Mouse (Mus musculus) hindbrain, embryonic 10.5 days (tissue): ENCODE data around the gene Ptprg. TPM values are rescaled to one million over a fixed set of nuclear protein-coding genes. Genes with fewer than 3 reads are reported as not detected.
"Not testable (repeated sequence)": the region's sequence is repeated elsewhere in the genome, so short reads cannot be mapped to it uniquely, and the experiment has no call there.

Source experiments
- DNase-seq: peaks from one replicate; pipeline ENCODE4 v3.0.0-alpha.2; 2017; ENCODE audit warnings: low spot score
- H3K27ac ChIP-seq: fragments of 300-500 bp; sonication (generic); 2 replicates; pipeline ENCODE4 v1.5.1; 2016; ENCODE audit warnings: mild to moderate bottlenecking, moderate library complexity
- H3K27me3 ChIP-seq: fragments of 300-500 bp; sonication (generic); 2 replicates; pipeline ENCODE4 v1.6.1; 2016; ENCODE audit warnings: mild to moderate bottlenecking; ENCODE audit not compliant: poor library complexity, insufficient read depth, severe bottlenecking
- H3K36me3 ChIP-seq: fragments of 300-500 bp; sonication (generic); 2 replicates; pipeline ENCODE4 v1.6.1; 2016; ENCODE audit warnings: mild to moderate bottlenecking, moderate library complexity
- H3K4me1 ChIP-seq: fragments of 300-500 bp; sonication (generic); replicated peaks from 2 replicates; pipeline ENCODE4 v1.6.1; 2016; ENCODE audit warnings: mild to moderate bottlenecking
- H3K4me3 ChIP-seq: fragments of 300-500 bp; sonication (generic); 2 replicates; pipeline ENCODE4 v1.5.1; 2016; ENCODE audit warnings: mild to moderate bottlenecking, moderate library complexity
- H3K9me3 ChIP-seq: fragments of 300-500 bp; sonication (generic); 2 replicates; pipeline ENCODE4 v1.6.1; 2016; ENCODE audit warnings: mild to moderate bottlenecking, moderate library complexity
- WGBS: fragments of 180-500 bp; shearing (Covaris S2); methylation state at CpG from one replicate; pipeline ENCODE4 v1.1.7; 2016; 5-methylcytosine and 5-hydroxymethylcytosine counted together
- polyA plus RNA-seq: library from polyadenylated mRNA; unstranded; fragments of >200 nt; fragmentation: Nextera tagmentation; extraction: Ambion mirVana; gene quantifications from 2 replicates; pipeline ENCODE4 v1.2.1, GENCODE M21; 2016

Ptprg gene
- polyA plus RNA-seq, 1 experiment from 2014 or later = 48.9 TPM

DNA sequence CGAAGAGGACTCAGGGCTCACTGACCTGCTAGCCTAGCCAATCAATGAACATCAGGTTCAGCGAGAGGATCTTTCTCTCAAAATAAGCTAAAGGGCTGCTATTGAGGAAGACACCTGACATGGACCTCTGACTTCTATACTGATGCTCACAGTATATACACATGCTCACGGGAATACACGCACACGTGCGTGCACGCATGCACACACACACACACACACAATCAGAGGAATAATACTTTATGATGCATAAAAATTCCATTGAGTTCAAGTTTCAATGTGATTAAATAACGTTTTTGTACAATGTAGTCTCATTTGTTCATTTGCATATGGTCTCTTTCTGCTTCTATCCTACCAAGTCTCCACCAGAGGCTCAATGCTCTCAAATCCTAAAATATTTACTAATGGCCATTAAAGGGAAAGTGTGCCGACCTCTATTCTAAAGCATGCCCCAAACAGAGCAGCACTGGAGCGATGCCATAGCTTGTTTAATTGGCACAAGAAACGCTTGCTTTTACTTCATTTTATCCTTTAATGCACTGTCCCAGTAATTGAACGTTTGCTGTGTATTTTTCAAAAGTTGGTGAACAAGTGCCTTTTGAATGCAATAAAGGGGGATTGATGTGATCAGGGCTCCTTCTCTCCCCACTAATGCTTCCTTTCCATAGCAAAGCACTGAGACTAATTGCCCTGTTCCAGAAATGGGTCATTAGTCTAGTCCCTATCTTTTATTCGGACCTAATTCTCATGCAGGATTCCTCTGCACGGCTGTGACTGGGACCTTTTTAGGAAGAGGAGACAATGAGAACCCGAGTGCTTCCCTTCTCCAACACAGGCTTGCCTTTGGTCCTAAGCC, 407.2 kb downstream of the Ptprg start:
- no peaks in the 10 kb centered on the region for H3K36me3 ChIP-seq
- DNase-seq = no peak
- H3K4me1 ChIP-seq = 0 out of 2 replicates have a peak, but pooled peaks cover 5% of the 10 kb centered on the region
- H3K9me3 ChIP-seq = no peaks in the 10 kb centered on the region
- H3K27me3 ChIP-seq = no peaks in the 10 kb centered on the region
- no peak overlapping the region for H3K27ac ChIP-seq
- 79% methylated on average over 15 of the region's 15 CpGs for WGBS
- no peak overlapping the region for H3K4me3 ChIP-seq

DNA sequence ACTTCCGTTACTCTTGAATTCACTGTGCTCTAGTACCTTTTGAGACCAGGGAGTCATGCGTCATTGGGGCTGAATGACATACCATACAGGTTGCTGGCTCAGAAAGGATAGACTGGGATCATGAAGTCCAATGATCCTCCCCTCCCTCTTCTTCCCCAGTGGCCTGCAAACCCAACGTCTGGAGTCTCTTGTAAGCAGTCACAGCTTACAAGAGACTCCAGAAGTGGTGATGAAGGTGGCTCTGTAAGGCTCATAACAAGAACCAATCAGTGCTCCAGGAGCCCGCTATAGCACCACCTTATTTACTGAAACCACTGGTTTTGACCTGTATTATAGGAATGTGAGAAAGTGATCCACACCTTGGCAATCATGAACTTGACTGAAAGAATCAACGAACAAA, 408.8 kb downstream of the Ptprg start:
- no peak for DNase-seq
- no peaks in the 10 kb centered on the region for H3K9me3 ChIP-seq
- H3K4me3 ChIP-seq = no peak overlapping the region
- no peaks in the 10 kb centered on the region for H3K36me3 ChIP-seq
- no peak overlapping the region for H3K27ac ChIP-seq
- 89% methylated on average over 5 of the region's 5 CpGs for WGBS
- 0 out of 2 replicates have a peak, but pooled peaks cover 11% of the 10 kb centered on the region for H3K4me1 ChIP-seq
- H3K27me3 ChIP-seq = no peaks in the 10 kb centered on the region

DNA sequence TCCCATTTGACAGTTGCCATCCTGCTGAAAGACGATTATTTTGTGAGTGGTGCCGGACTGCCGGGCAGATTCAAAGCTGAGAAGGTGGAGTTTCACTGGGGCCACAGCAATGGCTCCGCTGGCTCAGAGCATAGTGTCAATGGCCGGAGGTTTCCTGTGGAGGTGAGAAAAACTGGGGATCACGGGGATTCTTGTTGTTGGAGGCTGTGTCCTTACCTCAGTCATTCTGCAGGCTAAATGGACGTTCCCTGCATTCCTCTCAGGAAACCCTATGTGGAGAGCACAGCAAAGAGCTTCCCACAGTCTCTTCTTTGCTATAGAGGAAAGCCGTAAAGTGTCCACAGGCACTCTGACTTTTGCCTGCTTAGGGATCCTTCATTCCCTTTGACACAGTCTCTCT, 409.2 kb downstream of the Ptprg start:
- WGBS = 84% methylated on average over 8 of the region's 8 CpGs
- no peak overlapping the region for H3K4me3 ChIP-seq
- H3K27me3 ChIP-seq = no peaks in the 10 kb centered on the region
- DNase-seq = no peak
- 0 out of 2 replicates have a peak, but pooled peaks cover 11% of the 10 kb centered on the region for H3K4me1 ChIP-seq
- no peak overlapping the region for H3K27ac ChIP-seq
- H3K9me3 ChIP-seq = no peaks in the 10 kb centered on the region
- H3K36me3 ChIP-seq = no peaks in the 10 kb centered on the region

- 0 out of 2 replicates have a peak, but pooled peaks cover 5% of the 10 kb centered on the region for H3K4me1 ChIP-seq
- no peak overlapping the region for H3K27ac ChIP-seq
- no peak for DNase-seq
- H3K4me3 ChIP-seq = no peak overlapping the region
- H3K36me3 ChIP-seq = no peaks in the 10 kb centered on the region
- WGBS = 93% methylated on average over 10 of the region's 10 CpGs
- H3K27me3 ChIP-seq = no peaks in the 10 kb centered on the region
- no peaks in the 10 kb centered on the region for H3K9me3 ChIP-seq
Measured at GRCm38 (mm10) chr14:11963791-11964190, 410.5 kb downstream of the Ptprg start.

DNA sequence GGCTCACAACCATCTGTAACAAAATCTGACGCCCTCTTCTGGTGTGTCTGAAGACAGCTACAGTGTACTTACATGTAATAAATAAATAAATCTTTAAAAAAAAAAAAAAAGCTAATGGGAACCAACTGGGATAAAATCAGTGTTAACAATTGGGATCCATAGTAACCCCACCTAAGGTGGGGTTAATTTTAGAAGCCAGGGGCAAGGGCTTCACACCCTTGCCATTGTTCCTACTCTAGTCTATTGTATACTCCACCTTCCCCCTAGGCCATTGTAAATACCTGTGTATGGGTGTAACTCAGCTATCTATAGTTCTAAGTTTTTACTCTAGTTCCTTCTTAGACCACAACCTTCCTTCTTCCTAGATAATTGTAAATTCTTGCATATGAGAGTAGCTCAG, 411.0 kb downstream of the Ptprg start:
- WGBS = 67% methylated on average over 1 of the region's 1 CpGs
- not testable (repeated sequence) for H3K27me3 ChIP-seq, H3K36me3 ChIP-seq, H3K4me3 ChIP-seq, H3K27ac ChIP-seq, H3K4me1 ChIP-seq, DNase-seq, H3K9me3 ChIP-seq

GRCm38 (mm10) chr14:11965878-11966277, 412.5 kb downstream of the Ptprg start:
- H3K4me3 ChIP-seq = no peak overlapping the region
- 52% methylated on average over 5 of the region's 5 CpGs for WGBS
- no peaks in the 10 kb centered on the region for H3K36me3 ChIP-seq
- no peak for DNase-seq
- no peak overlapping the region for H3K27ac ChIP-seq
- 0 out of 2 replicates have a peak, but pooled peaks cover 5% of the 10 kb centered on the region for H3K4me1 ChIP-seq
- H3K27me3 ChIP-seq = no peaks in the 10 kb centered on the region
- H3K9me3 ChIP-seq = no peaks in the 10 kb centered on the region

GRCm38 (mm10) chr14:11981764-11982163, 428.4 kb downstream of the Ptprg start:
- Histone ChIP-seq H3K27ac (no peak overlapping the region), H3K27me3 (no peaks in the 10 kb centered on the region), H3K4me3 (no peak overlapping the region), H3K9me3 (no peaks in the 10 kb centered on the region), H3K36me3 (no peaks in the 10 kb centered on the region), H3K4me1 (no peaks in the 10 kb centered on the region)
- WGBS = 89% methylated on average over 4 of the region's 4 CpGs
- DNase-seq = no peak

- Histone ChIP-seq H3K9me3 (no peaks in the 10 kb centered on the region), H3K36me3 (no peaks in the 10 kb centered on the region), H3K27ac (no peak overlapping the region), H3K27me3 (no peaks in the 10 kb centered on the region), H3K4me3 (no peak overlapping the region), H3K4me1 (no peaks in the 10 kb centered on the region)
- 81% methylated on average over 9 of the region's 9 CpGs for WGBS
- DNase-seq = no peak
Measured at GRCm38 (mm10) chr14:11983031-11983430, 429.7 kb downstream of the Ptprg start.

DNA sequence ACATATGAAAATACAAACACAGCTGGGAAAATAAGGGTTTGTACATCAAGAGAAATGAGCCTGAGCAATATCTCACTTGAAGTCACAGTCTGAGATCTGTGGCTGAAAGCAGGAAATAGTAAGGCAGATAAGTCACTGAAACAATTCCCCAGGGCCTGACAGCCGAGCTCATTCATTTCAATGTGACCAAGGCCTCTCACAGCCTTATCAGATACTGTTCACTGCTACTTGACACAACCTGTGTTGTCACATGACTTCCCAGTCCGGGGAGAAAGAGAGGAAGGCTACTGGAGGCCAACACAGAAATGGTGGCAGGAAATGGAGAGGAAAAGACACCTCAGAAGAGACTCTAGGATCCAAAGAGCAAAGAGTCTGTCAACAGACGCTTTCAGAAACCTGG, 430.8 kb downstream of the Ptprg start:
- H3K36me3 ChIP-seq = no peaks in the 10 kb centered on the region
- H3K27me3 ChIP-seq = no peaks in the 10 kb centered on the region
- 67% methylated on average over 3 of the region's 3 CpGs for WGBS
- DNase-seq = no peak
- H3K4me3 ChIP-seq = no peak overlapping the region
- H3K9me3 ChIP-seq = no peaks in the 10 kb centered on the region
- no peak overlapping the region for H3K27ac ChIP-seq
- no peaks in the 10 kb centered on the region for H3K4me1 ChIP-seq

DNA sequence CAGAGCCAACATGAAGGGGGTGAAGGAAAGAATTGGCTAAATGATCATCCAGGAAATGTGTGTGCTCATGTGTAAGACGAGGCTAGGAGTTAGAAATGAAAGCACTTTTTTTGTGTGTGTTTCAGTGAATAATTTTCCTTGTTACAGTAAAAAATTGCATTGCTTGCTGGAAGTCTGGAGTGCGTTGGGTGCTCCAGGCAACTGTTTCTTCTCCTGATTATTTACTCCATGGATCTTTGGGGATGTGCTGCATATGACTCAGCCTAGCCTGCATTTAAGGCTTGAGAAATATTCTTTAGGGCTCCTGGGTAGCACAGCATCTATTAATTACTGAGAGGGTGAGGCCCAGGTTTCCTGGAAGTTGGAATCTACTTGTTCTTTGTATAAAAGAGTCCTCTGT, 435.6 kb downstream of the Ptprg start:
- no peaks in the 10 kb centered on the region for H3K9me3 ChIP-seq
- no peaks in the 10 kb centered on the region for H3K27me3 ChIP-seq
- no peaks in the 10 kb centered on the region for H3K4me1 ChIP-seq
- no peak overlapping the region for H3K4me3 ChIP-seq
- DNase-seq = no peak
- no peak overlapping the region for H3K27ac ChIP-seq
- WGBS = 87% methylated on average over 2 of the region's 2 CpGs
- H3K36me3 ChIP-seq = no peaks in the 10 kb centered on the region

- WGBS = 78% methylated on average over 2 of the region's 2 CpGs
- no peak overlapping the region for H3K4me3 ChIP-seq
- no peaks in the 10 kb centered on the region for H3K4me1 ChIP-seq
- no peaks in the 10 kb centered on the region for H3K27me3 ChIP-seq
- H3K36me3 ChIP-seq = no peaks in the 10 kb centered on the region
- H3K27ac ChIP-seq = no peak overlapping the region
- no peaks in the 10 kb centered on the region for H3K9me3 ChIP-seq
- no peak for DNase-seq
Measured at GRCm38 (mm10) chr14:11991151-11991550, 437.8 kb downstream of the Ptprg start.

DNA sequence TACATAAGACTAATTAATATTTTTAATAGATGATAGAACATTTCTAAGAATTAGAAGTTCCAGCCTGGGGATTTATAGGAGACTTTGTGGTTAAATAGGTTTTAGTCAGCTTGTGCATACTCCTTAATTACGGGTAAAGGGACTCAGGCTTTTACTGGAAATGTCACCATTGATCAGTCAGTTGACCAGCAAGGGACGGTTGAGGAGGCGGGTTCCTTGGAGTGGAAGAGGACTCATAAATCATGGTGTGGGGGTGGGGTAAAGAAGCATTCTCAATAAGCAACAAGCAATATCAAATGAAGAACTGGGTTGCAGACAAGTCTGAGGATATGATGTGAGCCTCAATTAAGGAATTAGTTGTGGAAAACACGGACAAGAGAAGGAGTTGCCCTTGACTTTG, 438.8 kb downstream of the Ptprg start:
- Histone ChIP-seq H3K27ac (no peak overlapping the region), H3K36me3 (no peaks in the 10 kb centered on the region), H3K27me3 (no peaks in the 10 kb centered on the region), H3K4me3 (no peak overlapping the region), H3K4me1 (no peaks in the 10 kb centered on the region), H3K9me3 (no peaks in the 10 kb centered on the region)
- no peak for DNase-seq
- 89% methylated on average over 4 of the region's 4 CpGs for WGBS

DNA sequence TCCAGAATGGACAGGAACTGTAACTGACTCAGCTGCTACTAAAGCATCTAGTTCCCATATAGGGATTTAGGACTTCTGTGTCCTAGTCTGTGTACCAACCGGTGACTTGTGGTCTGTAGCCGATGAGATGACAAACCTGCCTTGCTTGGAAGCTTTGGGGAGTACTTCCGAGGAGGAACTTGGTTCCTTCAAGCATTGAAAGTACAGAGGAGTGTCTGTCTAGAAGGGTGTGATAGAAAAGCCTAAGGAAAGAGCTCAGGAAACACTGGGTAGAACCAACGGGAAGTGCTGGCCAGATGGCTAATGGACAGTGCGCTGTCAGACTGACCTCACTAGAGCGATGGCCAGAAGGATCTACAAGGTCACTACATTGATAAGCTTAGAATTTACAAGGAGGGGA, 439.2 kb downstream of the Ptprg start:
- no peaks in the 10 kb centered on the region for H3K36me3 ChIP-seq
- H3K4me3 ChIP-seq = no peak overlapping the region
- no peak overlapping the region for H3K27ac ChIP-seq
- H3K4me1 ChIP-seq = no peaks in the 10 kb centered on the region
- no peak for DNase-seq
- H3K27me3 ChIP-seq = no peaks in the 10 kb centered on the region
- WGBS = 92% methylated on average over 6 of the region's 6 CpGs
- H3K9me3 ChIP-seq = no peaks in the 10 kb centered on the region
